Mouse (Mus musculus) spleen, adult 18-20 months (tissue): ENCODE data around the gene Usp21.
"Not testable (repeated sequence)": the region's sequence is repeated elsewhere in the genome, so short reads cannot be mapped to it uniquely, and the experiment has no call there.

Experiments
- DNase-seq, 2 experiments: peaks; one replicate each; pipeline ENCODE4 v3.0.0; 2022; ENCODE audit warnings: mixed read lengths in 2 of 2

Gene Usp21

DNA sequence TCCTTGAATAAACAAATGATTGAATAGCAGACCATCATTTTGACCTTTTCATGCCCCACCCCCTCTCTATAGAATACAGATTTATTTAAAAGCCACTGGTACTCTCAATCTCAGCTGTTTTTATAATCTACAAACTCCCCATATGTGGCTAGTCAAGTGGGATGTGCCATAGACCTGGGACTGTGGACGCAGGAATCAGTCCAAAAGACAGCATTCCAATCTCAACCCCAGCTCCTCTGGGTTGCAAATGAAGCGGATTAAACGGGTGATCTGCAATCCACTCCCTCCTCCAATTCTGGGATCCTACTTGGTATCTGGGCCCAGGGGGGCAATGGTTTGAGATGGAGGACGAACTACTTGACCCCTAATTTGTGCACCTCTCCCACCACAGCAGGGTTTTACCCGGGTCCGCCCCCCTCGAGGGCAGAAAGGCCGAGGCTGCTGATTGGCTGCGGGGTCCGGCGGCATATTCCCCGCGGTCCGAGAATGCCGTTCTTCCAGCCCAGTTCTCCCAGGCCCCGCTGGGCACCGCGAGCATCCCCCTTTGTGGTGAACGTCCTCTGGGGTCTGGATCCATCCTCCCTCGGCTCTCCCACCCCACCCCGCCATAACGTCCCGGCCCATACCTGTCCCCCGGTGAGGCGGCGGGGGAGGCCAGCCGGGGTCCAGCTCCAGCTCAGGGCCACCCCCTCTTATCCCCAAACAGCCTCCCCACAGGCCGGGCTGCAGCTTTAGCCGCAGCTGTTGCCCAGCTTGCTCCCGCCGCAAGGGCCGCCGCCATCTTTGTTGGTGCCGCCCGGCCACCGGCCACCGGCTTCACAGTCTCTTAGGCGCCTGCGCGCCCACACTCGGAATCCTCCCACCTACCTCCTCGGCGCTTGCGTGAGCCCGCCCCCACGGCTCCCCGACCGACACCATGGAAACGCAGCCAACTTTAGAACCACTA is at the start of gene Usp21:
Usp21 (minus strand) TSS at position 856 of the 946 bp plus-strand sequence.
- peak; percentile 87 to 90 for DNase-seq

DNA sequence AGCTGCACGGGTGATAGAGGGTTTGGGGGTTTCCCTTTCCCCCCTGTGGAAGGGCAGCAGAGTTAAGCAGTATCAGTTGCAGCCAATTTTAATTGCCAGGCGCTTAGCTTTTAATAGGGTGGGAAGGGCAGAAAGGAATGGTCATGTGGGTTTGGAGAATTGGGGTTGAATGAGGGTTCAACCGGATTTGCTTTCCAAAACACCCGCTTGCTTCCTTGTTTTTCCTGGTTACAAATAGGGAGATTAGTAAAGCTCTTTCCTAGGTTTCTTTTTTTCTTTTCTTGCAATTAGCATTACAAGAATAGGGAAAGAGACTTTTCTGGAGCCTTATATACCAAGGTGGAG is 42.4 kb upstream of the Usp21 start:
- no peak for DNase-seq

DNA sequence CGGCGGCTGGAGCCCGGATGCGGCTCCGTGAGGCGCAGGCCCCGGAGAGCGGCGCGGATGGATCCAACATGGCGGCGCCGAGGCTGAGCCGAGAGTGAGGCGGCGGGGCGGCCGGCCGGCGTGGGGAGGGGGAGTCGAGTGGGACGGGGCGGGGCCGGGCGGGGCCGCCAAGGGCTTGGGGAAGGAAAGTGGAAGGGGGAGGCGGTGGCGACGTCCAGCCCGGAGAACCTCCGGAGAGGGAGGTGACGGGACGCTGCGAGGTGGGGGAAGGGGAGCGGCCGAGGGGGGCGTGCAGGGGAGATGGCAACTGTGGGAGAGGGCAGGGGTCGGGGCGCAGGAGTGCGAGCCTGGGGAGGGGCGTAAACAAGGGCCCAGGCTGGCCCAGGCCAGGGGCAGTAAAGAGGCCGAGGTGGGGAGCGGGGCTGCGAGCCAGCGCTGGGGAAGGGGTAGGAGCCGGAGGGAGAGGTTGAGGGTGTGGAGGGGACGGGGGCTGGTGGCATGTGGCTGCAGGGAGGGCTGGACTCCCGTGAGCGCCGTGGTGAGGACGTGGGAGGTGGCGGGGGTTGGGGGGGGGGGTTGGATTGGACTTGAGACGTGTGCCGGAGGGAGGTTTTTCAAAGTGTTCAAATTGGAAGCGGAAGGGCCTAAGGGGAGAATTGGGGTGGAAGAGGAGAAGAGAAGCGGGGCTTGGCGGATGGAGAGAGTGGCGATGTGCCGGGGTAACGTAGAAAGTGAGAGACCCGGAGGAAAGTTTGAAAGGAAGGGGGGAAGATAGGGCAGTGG is 41.8 kb upstream of the Usp21 start:
- DNase-seq = peak in 1 of 2 experiments; percentile 23

DNA sequence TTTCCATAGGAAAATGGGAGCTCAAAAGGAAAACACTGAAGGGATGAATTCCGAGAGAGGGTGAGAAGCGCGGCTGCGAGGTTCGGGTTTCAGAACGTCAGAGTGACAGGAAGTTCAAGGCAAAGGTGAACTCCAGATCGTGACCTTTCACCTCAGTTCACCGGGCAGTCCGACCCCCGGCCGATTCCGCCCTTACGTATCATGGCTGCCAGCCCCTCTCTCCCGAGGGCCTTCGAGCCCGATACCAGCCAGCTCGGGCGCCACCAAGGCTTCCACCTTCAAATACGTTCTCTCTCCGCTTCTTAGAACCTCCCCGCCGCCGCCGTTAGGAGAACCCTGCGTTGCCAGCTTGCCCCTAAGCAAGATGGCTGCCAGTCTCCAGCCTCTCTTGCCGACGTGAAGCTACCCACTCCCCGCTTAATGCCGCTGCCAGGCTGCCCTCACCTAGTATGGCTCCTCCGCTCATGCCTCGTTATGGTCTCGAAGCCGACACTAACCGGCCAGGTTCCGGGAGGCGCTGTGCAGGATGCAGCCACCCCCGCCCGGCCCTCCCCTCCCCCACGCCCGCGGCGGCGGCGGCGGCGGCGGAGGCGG is 41.1 kb upstream of the Usp21 start, which contains the start of gene Dedd:
Dedd (plus strand) TSS at position 307 of the 594 bp plus-strand sequence.
- DNase-seq = peak; percentile 84 to 85

DNA sequence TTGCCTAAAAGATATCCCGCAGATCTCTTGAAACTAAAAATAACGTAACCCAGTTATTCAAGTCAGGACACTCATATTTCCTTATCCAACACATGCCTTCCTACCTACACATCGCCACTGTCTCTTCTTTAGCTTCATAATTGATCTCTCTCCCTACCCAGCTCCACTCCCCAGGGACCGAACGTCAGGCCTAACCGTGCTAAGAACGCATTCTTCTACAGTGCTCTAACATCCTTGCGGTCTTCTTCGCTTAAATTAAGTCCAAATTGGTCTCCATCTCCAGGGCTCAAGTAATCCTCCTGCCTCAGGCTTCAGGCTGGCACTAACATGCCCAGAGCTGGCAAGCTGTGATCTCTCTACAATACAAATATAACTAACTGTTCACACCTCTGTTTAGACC is 40.5 kb upstream of the Usp21 start:
- DNase-seq = no peak

DNA sequence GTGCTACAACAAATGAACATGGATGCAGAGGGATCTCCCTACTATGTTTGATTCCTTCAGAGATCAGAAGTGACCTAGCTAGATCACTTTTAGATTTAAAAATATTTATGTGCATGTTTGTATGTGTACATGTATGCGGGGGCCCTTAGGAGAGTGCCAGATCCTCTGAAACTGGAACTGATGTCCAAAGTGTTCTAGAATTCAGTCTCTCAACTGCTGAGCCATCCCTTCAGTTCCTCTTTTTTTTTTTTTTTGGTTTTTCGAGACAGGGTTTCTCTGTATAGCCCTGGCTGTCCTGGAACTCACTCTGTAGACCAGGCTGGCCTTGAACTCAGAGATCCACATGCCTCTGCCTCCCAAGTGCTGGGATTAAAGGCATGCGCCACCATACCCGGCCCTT is 38.8 kb upstream of the Usp21 start:
- DNase-seq = not testable (repeated sequence)

DNA sequence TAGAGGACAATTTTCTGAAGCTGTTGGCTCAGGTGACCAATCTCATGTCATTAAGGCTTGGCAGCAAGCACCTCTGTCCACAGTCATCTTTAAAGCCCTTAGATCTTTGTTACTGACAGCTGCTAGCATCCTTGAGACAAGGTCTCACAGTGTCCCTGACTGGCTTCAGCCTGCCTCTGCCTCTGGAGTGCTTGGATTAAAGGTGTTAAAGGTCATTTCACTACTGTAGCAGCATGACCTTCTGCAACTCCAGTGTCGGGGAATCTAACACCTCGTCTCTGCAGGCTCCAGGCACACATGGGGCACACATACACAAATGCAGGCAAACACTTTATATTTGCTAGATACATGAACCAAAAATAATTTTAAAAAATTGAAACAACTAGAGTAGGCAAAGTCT is 37.8 kb upstream of the Usp21 start:
- DNase-seq = no peak

DNA sequence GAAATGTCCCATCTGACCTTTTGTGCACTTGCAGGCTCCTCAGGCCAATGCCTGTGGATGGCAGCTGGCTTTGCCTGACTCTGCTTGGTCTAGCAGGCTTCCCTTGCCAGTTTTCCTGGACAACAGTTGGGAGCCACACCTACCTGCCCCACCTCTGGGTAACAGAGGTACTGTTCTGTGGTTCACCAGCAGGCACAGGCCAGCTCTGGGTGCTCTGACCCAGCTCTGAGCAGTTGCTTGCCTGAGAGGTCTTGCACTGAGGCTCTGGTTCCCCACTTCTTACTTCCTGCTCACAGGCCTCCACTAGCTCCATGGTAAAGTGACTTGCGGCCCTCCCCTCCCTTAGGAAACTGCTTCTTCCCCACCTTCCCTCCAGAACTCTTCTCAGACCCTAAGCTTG is 34.2 kb upstream of the Usp21 start:
- no peak for DNase-seq

DNA sequence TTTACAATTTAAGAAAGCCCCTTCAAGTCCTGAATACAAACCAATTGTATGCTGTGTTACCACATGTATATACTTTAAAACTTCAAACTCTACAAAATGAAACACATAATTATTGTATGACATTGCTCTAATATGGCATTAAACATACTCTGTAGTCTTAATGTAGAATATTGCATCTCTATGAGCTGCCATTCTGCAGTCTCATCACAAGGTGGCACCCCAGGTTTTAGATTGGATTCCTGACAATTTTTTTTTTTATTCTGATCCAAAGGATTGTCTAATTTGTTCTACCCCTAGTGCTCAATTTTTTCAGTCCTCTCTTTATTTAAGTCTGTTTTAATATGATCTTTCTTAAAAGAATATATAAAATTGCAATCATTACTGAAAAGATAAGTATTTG is 33.6 kb upstream of the Usp21 start:
- DNase-seq = no peak

DNA sequence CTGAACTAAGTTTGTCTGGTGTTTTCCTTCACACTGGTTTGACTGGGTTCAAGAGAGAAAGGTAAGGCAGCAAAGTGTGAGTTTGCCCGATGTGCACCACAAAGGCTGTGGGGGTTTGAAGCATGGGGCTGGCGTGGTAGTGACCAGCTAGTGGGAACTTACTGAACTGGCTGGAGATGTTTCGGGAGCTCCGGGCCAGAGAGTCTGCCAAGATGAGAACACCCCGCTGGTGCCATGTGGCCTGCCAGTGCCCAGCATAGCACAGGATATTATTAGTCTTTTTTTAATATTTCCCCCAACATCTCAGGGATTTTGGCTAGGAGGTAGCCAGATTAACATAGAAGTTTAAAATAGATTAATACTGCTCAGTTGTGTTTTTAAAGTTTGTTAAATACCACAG is 32.4 kb upstream of the Usp21 start:
- no peak for DNase-seq

DNA sequence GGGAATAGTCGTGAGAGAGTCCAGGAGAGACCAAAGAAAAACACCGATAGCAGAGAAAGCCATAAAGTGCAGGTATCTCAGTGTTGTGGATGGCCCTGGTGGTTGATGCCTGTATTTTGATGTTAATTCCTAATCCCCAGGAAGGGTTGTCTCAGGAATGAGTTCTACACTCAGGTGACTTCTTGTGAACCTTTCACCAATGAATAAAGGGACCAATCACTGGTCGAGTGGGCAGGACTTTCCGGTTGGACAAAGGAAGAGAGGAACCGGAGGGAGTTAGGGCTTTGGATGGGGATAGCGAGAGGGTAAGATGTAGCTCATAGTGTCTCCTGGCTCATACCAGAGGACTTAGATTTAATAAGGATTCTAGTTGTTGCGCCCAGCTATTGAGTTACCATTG is 32.0 kb upstream of the Usp21 start:
- no peak for DNase-seq

DNA sequence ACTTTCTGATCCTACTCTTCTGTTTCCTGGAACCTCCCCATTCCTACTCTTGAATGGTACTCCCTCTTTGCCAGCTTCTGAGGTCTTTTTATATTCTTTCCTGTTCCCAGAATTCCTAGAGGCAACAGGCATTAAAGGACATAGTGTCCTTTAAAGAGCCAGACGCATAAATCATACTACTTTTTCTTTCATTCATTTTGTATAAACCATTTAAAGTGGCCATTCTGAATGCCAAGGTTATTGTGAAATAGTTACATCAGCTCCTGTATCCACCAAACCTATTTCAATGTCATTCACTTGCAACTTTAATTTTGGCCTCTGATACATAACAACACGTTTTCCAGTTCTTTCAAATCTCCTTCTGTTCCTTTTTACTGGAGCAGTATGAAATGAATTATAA is 21.5 kb upstream of the Usp21 start:
- DNase-seq = no peak

DNA sequence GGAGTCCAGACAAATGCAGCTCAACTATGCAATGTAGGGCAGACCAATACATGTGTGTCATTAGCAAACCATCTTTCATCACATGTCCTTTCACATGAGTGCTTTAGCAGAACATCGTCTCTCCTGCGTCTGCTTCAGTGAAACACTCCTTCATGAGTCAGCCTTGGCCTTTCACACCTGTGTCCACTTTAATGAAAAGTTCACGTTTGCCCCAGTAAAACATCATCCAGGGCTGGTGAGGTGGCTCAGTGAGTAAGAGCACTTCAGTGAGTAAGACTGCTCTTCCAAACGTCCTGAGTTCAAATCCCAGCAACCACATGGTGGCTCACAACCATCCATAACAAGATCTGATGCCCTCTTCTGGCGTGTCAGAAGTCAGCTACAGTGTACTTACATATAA is 18.4 kb upstream of the Usp21 start:
- not testable (repeated sequence) for DNase-seq

DNA sequence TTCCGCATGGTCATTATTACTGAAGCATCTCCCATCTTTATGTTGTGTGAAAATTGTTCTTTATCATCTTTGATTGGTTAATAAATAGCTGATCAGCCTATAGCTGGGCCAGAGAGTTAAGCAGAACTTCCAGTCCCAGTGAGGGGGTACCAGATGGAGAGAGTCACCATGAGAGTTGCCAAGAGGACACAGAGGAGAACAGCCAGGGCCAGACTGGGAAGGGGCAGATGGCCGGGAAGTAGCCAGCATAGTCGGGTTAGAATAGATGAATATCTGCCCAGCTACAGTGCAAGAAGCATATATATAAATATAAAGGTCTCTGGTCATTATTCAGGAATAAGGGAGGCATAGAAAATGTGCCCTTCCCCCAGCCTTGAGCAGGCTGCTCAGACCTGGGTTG is 10.4 kb upstream of the Usp21 start:
- no peak for DNase-seq

DNA sequence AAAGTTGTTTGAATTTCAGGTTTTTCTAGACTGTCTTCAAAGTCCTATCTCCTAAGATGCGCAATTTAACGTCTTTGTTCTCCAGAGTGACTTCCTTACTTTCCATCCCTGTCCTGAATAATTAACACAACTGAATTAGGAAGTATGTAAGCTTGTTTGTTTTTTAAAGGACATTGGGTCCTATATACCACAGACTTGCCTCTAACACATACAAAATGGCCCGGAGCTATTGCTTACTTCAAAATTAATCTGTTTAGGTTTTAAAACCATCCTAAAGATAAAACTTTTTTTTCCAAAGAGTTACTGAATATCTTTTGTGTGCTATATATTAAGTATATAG is 7.2 kb upstream of the Usp21 start:
- no peak for DNase-seq

DNA sequence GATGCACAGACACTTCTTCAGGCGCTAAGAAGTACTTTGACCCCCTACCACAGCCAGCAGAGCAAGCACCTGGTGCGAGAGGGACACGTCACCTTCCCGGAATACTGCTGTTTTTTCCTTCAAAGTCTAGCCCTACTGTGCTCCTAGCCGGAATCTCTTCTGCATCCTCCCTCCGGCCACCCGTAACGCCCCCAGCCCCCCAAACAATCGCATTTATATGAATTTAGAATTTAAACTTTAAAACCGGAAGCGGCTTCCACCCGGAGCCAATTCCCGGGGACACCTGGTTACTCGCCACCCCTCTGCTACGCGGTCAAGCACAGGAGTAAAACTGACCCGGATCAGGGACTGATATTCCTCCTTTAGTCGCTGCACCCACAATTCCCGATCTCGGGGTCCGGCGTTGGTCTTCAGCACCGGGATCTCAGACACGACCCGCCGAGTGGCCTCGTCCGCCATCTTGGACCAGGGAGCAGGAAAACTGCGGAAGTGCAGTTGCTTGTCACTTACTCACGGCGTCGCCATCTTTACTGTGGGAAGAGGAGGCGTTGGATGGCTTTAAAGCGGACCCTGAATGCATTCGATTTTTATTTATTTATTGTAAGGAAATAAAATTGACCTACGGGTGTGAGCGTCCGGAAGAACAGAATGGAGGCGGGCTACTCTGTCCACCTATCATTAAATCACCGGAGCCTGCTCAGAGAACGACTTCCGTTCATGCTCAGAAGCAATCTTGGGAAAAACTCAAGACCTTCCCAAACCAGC is 6.7 kb upstream of the Usp21 start, which contains the start of gene Ufc1:
Ufc1 (minus strand) TSS at position 727 of the 765 bp plus-strand sequence.
- peak; percentile 68 to 75 for DNase-seq

DNA sequence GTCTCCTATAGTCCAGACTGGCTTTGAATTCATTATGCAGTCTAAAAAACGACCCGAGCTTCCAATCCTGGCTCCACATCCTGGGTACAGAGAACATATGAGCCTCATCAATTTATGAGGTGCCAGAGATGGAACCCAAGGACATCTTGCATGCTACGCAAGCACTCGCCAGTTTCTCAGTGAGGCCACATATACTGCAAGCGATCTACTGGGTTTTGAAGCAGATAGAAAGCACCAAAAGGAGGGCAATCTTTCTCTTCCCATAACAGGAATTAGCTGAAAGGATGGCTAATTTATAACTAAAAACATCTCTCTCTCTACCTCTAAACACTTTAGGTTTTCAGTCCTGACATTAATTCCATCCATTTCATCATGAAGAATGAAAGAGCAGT is 6.1 kb upstream of the Usp21 start:
- no peak for DNase-seq

DNA sequence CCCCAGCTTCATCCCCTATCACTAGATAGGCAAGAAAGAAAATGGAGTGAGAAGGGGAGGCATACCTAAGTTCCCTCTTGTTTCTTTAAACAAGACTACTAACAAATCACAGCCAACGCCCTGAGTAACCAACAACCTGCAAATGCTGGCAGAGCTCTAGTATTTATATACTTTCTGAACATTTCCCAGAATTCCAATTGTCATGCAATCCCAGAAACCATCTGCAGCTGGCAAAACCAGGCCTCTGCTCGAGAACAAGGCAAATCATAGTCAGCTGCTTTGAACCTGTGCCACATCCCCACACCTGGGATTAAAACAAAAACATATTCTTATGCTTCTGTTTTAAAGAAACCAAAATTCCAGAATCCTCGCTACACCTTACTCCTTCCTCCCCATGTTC is 5.6 kb upstream of the Usp21 start:
- no peak for DNase-seq

DNA sequence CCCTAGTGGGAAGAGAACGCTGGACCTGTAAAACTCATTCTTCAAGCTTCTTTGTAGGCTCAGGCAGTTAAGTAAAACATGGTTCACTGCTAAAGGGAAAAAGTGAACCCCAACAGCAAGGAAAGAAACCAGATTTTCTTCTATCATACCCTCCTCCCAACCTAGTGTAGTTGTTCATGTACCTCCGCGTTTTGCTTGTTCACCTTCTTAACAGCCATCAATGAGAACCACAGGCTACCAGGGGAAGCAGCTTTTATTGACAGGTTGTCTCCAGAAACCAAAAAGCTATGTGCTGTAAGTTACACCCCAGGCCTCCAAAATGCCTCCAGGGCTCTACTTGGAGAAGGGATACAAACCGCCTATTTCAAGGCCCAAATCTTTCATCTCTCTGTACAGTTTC is 537 bp upstream of the Usp21 start:
- DNase-seq = no peak

DNA sequence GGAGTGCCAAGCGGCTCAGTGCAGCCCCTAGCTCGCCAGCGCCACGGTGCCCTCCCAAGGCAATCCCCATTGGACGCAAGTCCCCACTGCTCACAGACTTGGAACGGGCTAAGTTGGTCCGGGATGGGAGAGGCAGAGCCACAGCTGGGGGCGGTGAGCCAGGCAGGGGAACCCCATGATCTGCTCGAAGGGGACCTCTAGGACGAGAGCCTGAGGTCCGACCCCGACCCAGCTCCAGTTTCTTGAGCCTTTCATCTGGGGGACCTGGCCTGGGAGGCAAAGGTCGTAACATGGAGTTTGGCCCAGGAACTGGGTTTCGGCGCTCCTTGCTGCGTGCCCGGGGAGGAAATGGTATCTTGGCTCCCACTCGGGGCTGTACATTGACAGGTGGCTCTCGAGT is 1.3 kb downstream of the Usp21 start:
- no peak for DNase-seq

DNA sequence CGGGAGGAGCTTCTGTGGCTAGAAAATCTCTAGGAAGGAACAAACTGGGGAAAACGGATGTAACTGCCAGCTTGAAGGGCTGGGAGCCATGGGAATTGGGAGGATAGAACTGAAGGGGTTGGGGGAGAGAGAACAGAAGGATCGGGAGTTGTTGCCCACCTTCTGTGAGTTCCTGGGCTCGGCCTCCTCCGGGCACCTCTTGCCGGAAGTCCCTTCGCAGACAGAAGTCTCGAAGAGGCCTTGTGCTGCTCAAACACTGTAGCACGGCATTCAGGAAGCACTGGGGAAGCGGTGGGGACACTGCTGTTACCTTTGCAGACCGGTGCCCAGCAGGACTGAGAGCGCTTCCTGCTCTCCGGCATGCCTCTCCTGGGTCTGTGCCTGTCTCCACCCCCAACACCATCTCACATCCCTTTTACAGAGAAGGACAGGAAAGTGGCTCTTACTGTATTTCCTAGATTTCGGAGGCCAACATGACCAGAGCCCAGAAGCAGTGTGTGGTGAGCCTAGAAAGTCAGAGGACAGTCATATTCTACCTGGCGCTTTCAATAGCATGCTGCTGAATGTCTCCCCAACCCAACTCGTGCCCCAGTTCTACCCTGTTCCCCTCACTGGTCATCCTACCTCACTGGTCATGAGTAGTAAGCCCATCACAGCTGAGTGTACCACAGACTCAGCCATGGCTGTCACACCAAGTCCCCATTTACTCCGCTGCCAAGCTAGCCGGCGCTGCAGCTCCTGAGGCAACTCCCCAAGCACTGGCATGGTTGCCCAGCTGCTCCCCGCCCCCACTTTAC is 2.5 kb downstream of the Usp21 start:
- DNase-seq = no peak

DNA sequence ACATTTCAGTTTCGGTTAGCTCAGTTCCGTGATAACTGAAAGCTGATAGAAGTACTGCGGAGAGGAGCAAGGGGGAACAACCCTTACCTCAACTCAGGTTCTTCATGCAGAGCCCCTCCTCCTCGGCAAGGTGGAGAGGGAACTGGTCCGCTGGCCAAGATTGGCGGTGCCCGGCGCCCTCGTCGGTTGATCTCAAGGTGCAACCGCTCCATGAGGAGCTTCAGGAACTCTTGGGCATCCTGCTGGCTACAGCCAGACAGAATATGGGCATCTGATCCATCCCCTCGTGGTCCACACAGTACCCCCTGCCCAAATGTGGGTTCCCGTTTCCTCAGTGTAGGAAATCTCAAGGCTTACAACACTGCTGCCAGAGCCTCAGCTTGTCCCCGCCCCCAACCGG is 3.3 kb downstream of the Usp21 start:
- DNase-seq = no peak
